8 mouse cellular contexts compared by ENCODE assay signal in the genomic region with DNA sequence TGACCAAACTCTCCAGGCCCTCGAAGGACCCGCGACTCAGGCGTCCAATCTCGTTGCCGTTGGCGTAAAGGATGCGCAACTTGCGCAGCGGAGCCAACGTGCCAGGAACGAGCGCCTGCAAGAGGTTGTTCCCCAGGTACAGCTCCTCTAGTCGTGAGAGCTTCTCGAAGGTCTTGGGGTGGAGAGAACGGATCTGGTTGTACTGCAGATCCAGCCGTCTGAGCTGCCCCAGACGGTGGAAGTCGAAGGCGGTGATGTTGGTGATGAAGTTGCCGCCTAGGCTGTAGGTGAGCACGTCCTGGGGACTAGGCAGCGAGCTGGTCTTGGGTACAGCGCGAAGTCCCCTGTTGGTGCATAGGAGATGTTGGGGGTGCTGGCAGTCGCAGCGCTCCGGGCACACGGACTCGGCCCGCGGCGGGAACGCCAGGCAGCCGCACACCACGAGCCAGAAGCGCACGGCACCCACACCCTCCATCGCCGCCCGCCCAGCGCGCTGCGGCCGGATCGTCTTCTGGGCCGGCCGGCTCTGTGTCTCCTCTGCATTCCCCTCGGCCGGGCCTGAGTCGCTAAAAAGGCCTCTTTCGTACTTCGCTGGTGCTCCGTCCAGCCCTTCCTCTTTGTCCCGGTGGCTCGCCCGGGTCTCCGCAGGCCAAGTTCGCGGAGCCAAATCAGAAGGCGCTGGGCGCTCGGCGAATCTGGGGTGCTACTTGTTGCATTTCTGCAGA. TPM values are rescaled to one million over a fixed set of nuclear protein-coding genes. Genes with fewer than 3 reads are reported as not detected.
A peak's percentile ranks its signal among the peaks of the same experiment; 100 is the strongest.
DNase-seq lines count a peak whose midpoint lies in the region; ATAC-seq lines count a peak whose summit lies in the region.

No protein-coding gene starts in this region.

- H3K9ac ChIP-seq in heart, embryonic 15.5 days, result peak overlapping the region; percentile 71
- H3K9ac ChIP-seq in limb, embryonic 13.5 days, result peak overlapping the region; percentile 91
- H3K9ac ChIP-seq in midbrain, embryonic 14.5 days (replicated peaks; ENCODE audit: low read length), result peak overlapping the region; percentile 48

- peaks cover 25% of the 10 kb centered on the region for H3K36me3 ChIP-seq in embryonic facial prominence, embryonic 10.5 days (replicated peaks)
- H3K36me3 ChIP-seq in heart, embryonic 15.5 days, result no peaks in the 10 kb centered on the region
- H3K36me3 ChIP-seq in limb, embryonic 13.5 days, result peaks cover 8% of the 10 kb centered on the region; the same call in 1 of the 2 replicates
- H3K36me3 ChIP-seq in midbrain, embryonic 14.5 days (ENCODE audit: control insufficient read depth, insufficient read depth, low read length), result no peaks in the 10 kb centered on the region

- H3K4me2 ChIP-seq in heart, embryonic 15.5 days, result peak overlapping the region; percentile 97
- peak overlapping the region; percentile 99 for H3K4me2 ChIP-seq in limb, embryonic 13.5 days (replicated peaks)
- H3K4me2 ChIP-seq in midbrain, embryonic 14.5 days (ENCODE audit: low read length), result peak overlapping the region; percentile 67

- H3K9me3 ChIP-seq in embryonic facial prominence, embryonic 10.5 days, result no peaks in the 10 kb centered on the region
- H3K9me3 ChIP-seq in heart, embryonic 15.5 days (replicated peaks), result no peaks in the 10 kb centered on the region
- H3K9me3 ChIP-seq in limb, embryonic 13.5 days, result no peaks in the 10 kb centered on the region
- no peaks in the 10 kb centered on the region for H3K9me3 ChIP-seq in midbrain, embryonic 14.5 days (ENCODE audit: control insufficient read depth, low read length)

- peak overlapping the region; percentile 76 for H3K4me3 ChIP-seq in embryonic facial prominence, embryonic 10.5 days
- H3K4me3 ChIP-seq in heart, embryonic 15.5 days, result peak overlapping the region; percentile 66
- peak overlapping the region; percentile 68 for H3K4me3 ChIP-seq in limb, embryonic 13.5 days
- H3K4me3 ChIP-seq in midbrain, embryonic 14.5 days (replicated peaks; ENCODE audit: low read depth, low read length), result peak overlapping the region; percentile 46

- H3K27ac ChIP-seq in embryonic facial prominence, embryonic 10.5 days (replicated peaks), result peak overlapping the region; percentile 97
- H3K27ac ChIP-seq in heart, embryonic 15.5 days, result peak overlapping the region; percentile 86
- H3K27ac ChIP-seq in limb, embryonic 13.5 days, result peak overlapping the region; percentile 98
- peak overlapping the region; percentile 47 for H3K27ac ChIP-seq in midbrain, embryonic 14.5 days (replicated peaks; ENCODE audit: low read depth, low read length)

- under 1% methylated on average over 64 of the region's 64 CpGs for WGBS in embryonic facial prominence, embryonic 10.5 days
- under 1% methylated on average over 64 of the region's 64 CpGs for WGBS in heart, embryonic 15.5 days
- under 1% methylated on average over 64 of the region's 64 CpGs for WGBS in limb, embryonic 13.5 days
- WGBS in midbrain, embryonic 14.5 days, result under 1% methylated on average over 64 of the region's 64 CpGs

- DNase-seq in ovary, postnatal 10 days (ENCODE audit: low spot score), result peak; percentile 37
- DNase-seq in ovary, adult 18-20 months (ENCODE audit: low spot score), result no peak
- DNase-seq in embryonic facial prominence, embryonic 10.5 days (ENCODE audit: low spot score), result peak; percentile 76
- peak; percentile 58 for DNase-seq in midbrain, embryonic 14.5 days
- peak; percentile 43 for DNase-seq in urinary bladder, postnatal 36 days (ENCODE audit: low spot score in 2 of 2)

- peak; percentile 33; the same call in 1 of the 2 replicates for ATAC-seq in heart, embryonic 15.5 days (replicated peaks; ENCODE audit: insufficient number of reproducible peaks, insufficient read depth, low FRiP score, low read depth)
- peak; percentile 14; the same call in 1 of the 2 replicates for ATAC-seq in limb, embryonic 13.5 days (ENCODE audit: low FRiP score, low read depth)
- no peak for ATAC-seq in midbrain, embryonic 14.5 days (ENCODE audit: low FRiP score, low TSS enrichment)
- ATAC-seq in monocyte, adult 5-6 weeks (replicated peaks; ENCODE audit: insufficient number of reproducible peaks, low FRiP score, low TSS enrichment, poor library complexity, severe bottlenecking), result no peak

- H3K4me1 ChIP-seq in embryonic facial prominence, embryonic 10.5 days, result peaks cover 67% of the 10 kb centered on the region
- peaks cover 33% of the 10 kb centered on the region for H3K4me1 ChIP-seq in heart, embryonic 15.5 days (replicated peaks)
- peaks cover 51% of the 10 kb centered on the region for H3K4me1 ChIP-seq in limb, embryonic 13.5 days
- H3K4me1 ChIP-seq in midbrain, embryonic 14.5 days (ENCODE audit: control insufficient read depth, insufficient read depth, low read length), result peaks cover 30% of the 10 kb centered on the region

- H3K27me3 ChIP-seq in embryonic facial prominence, embryonic 10.5 days (replicated peaks; ENCODE audit: low read depth, poor library complexity, severe bottlenecking), result peaks cover 69% of the 10 kb centered on the region
- H3K27me3 ChIP-seq in heart, embryonic 15.5 days, result peaks cover 70% of the 10 kb centered on the region
- peaks cover 13% of the 10 kb centered on the region; the same call in 1 of the 2 replicates for H3K27me3 ChIP-seq in limb, embryonic 13.5 days
- H3K27me3 ChIP-seq in midbrain, embryonic 14.5 days (ENCODE audit: control insufficient read depth, insufficient read depth, low read length), result peaks cover 50% of the 10 kb centered on the region

RNA-seq across cellular contexts. Expression of a gene that starts 0.7 kb away (rescaled TPM):
- polyA plus RNA-seq in embryonic facial prominence, embryonic 10.5 days (2016; fragmentation: Nextera tagmentation; extraction: Ambion mirVana), result 50.1 and 65.8 TPM in 2 replicates
- 5.5 and 9.1 TPM in 2 replicates for polyA plus RNA-seq in heart, embryonic 15.5 days (2015; fragmentation: Nextera tagmentation; extraction: Ambion mirVana)
- 93.3 and 104 TPM in 2 replicates for polyA plus RNA-seq in limb, embryonic 13.5 days (2015; fragmentation: Nextera tagmentation; extraction: Ambion mirVana)
- 8.4 and 12.8 TPM in 2 replicates for polyA plus RNA-seq in midbrain, embryonic 14.5 days (2014; fragmentation: Nextera tagmentation; extraction: Ambion mirVana)
- total RNA-seq in monocyte, adult 5-6 weeks (2017), result not detected in 3 replicates

Comparison
In these comparisons a context has a peak if more than half of its experiments do, and no peak if none do; other contexts are left out.
1. H3K27ac ChIP-seq: peak in every context shown above with its lines; median percentile 98 in limb, embryonic 13.5 days; 97 in embryonic facial prominence, embryonic 10.5 days; 86 in heart, embryonic 15.5 days; 47 in midbrain, embryonic 14.5 days.
2. ATAC-seq: peak in heart, embryonic 15.5 days (single experiment) and limb, embryonic 13.5 days (single experiment); none in midbrain, embryonic 14.5 days (single experiment) and monocyte, adult 5-6 weeks (single experiment).
3. Peak in every context shown above with its lines, with median percentiles within 50 percentile points of each other: H3K4me3 ChIP-seq, H3K4me2 ChIP-seq and H3K9ac ChIP-seq.